Mouse (Mus musculus): ENCODE data around the gene Jam2. TPM values are rescaled to one million over a fixed set of nuclear protein-coding genes. Genes with fewer than 3 reads are reported as not detected.

Jam2 gene
- total RNA-seq, 1 experiment = 225 TPM

DNA sequence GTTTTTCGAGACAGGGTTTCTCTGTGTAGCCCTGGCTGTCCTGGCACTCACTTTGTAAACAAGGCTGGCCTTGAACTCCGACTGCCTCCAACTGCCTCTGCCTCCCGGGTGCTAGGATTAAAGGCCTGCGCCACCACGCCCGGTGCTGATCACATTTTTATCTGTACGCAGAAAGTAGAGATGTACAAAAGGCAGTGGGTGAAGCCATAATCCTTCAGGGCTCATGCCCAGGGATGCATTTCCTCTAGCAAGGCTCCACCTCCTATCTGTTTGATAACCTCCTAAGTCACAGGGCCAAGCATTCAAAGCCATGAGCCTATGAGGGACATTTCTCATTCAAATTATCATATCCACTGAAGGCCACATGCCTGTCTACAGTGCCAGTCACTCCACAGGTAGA lies 34.0 kb downstream of the Jam2 start:
- Histone ChIP-seq H3K36me3 (ENCODE audit: control insufficient read depth, insufficient read depth, low read length, poor library complexity, severe bottlenecking) (peaks cover 16% of the 10 kb centered on the region), H3K9me3 (ENCODE audit: control insufficient read depth, insufficient read depth, low read depth, low read length) (no peaks in the 10 kb centered on the region), H3K4me3 (ENCODE audit: insufficient read depth in 1 of 2, low read depth in 1 of 2, low read length in 2 of 2, poor library complexity in 1 of 2, severe bottlenecking in 1 of 2) (no peak overlapping the region), H3K4me1 (ENCODE audit: control insufficient read depth in 2 of 2, insufficient read depth in 2 of 2, low read length in 2 of 2, poor library complexity in 1 of 2) (no peaks in the 10 kb centered on the region), H3K27ac (ENCODE audit: insufficient read depth, low read depth, low read length, poor library complexity, severe bottlenecking) (no peak overlapping the region), H3K9ac (ENCODE audit: insufficient read depth, low read depth, low read length, poor library complexity, severe bottlenecking) (no peak overlapping the region)
- DNase-seq (ENCODE audit: low read depth, low spot score) = no peak
- in situ Hi-C loops (cut with MboI; ENCODE audit: low sequenced_read_pairs in 2 of 2, unreplicated experiment in 2 of 2) = no loop called here
- no peak for TF ChIP-seq CHD2 (IDR thresholded peaks at IDR 0.05; ENCODE audit: low read depth, low read length)
- TF ChIP-seq ZC3H11A (IDR thresholded peaks at IDR 0.05; ENCODE audit: borderline replicate concordance, low read depth, low read length) = no peak
- TF ChIP-seq ZNF384 (IDR thresholded peaks at IDR 0.05; ENCODE audit: low read depth, low read length) = no peak
- TF ChIP-seq MAFK (IDR thresholded peaks at IDR 0.05; ENCODE audit: insufficient read depth, low read depth, low read length) = no peak
- TF ChIP-seq HCFC1 (IDR thresholded peaks at IDR 0.05; ENCODE audit: borderline replicate concordance, insufficient read depth, low read length) = no peak

GRCm38 (mm10) chr16:84810254-84810653 lies 36.3 kb downstream of the Jam2 start:
- TF ChIP-seq MAFK (IDR thresholded peaks at IDR 0.05; ENCODE audit: insufficient read depth, low read depth, low read length) (no peak), CHD2 (IDR thresholded peaks at IDR 0.05; ENCODE audit: low read depth, low read length) (no peak), ZNF384 (IDR thresholded peaks at IDR 0.05; ENCODE audit: low read depth, low read length) (no peak), ZC3H11A (IDR thresholded peaks at IDR 0.05; ENCODE audit: borderline replicate concordance, low read depth, low read length) (no peak), HCFC1 (IDR thresholded peaks at IDR 0.05; ENCODE audit: borderline replicate concordance, insufficient read depth, low read length) (no peak)
- in situ Hi-C loops (cut with MboI; ENCODE audit: low sequenced_read_pairs in 2 of 2, unreplicated experiment in 2 of 2) = no loop called here
- DNase-seq (ENCODE audit: low read depth, low spot score) = no peak
- Histone ChIP-seq H3K9me3 (ENCODE audit: control insufficient read depth, insufficient read depth, low read depth, low read length) (no peaks in the 10 kb centered on the region), H3K27ac (ENCODE audit: insufficient read depth, low read depth, low read length, poor library complexity, severe bottlenecking) (no peak overlapping the region), H3K4me3 (ENCODE audit: insufficient read depth in 1 of 2, low read depth in 1 of 2, low read length in 2 of 2, poor library complexity in 1 of 2, severe bottlenecking in 1 of 2) (no peak overlapping the region), H3K4me1 (ENCODE audit: control insufficient read depth in 2 of 2, insufficient read depth in 2 of 2, low read length in 2 of 2, poor library complexity in 1 of 2) (no peaks in the 10 kb centered on the region), H3K36me3 (ENCODE audit: control insufficient read depth, insufficient read depth, low read length, poor library complexity, severe bottlenecking) (peaks cover 16% of the 10 kb centered on the region), H3K9ac (ENCODE audit: insufficient read depth, low read depth, low read length, poor library complexity, severe bottlenecking) (no peak overlapping the region)

- Histone ChIP-seq H3K9me3 (ENCODE audit: control insufficient read depth, insufficient read depth, low read depth, low read length) (no peaks in the 10 kb centered on the region), H3K27ac (ENCODE audit: insufficient read depth, low read depth, low read length, poor library complexity, severe bottlenecking) (no peak overlapping the region), H3K9ac (ENCODE audit: insufficient read depth, low read depth, low read length, poor library complexity, severe bottlenecking) (no peak overlapping the region), H3K36me3 (ENCODE audit: control insufficient read depth, insufficient read depth, low read length, poor library complexity, severe bottlenecking) (peaks cover 12% of the 10 kb centered on the region), H3K4me3 (ENCODE audit: insufficient read depth in 1 of 2, low read depth in 1 of 2, low read length in 2 of 2, poor library complexity in 1 of 2, severe bottlenecking in 1 of 2) (no peak overlapping the region), H3K4me1 (ENCODE audit: control insufficient read depth in 2 of 2, insufficient read depth in 2 of 2, low read length in 2 of 2, poor library complexity in 1 of 2) (no peaks in the 10 kb centered on the region)
- DNase-seq (ENCODE audit: low read depth, low spot score) = no peak
- in situ Hi-C loops (cut with MboI; ENCODE audit: low sequenced_read_pairs in 2 of 2, unreplicated experiment in 2 of 2) = no loop called here
- TF ChIP-seq ZC3H11A (IDR thresholded peaks at IDR 0.05; ENCODE audit: borderline replicate concordance, low read depth, low read length) = no peak
- TF ChIP-seq MAFK (IDR thresholded peaks at IDR 0.05; ENCODE audit: insufficient read depth, low read depth, low read length) = no peak
- no peak for TF ChIP-seq CHD2 (IDR thresholded peaks at IDR 0.05; ENCODE audit: low read depth, low read length)
- no peak for TF ChIP-seq ZNF384 (IDR thresholded peaks at IDR 0.05; ENCODE audit: low read depth, low read length)
- TF ChIP-seq HCFC1 (IDR thresholded peaks at IDR 0.05; ENCODE audit: borderline replicate concordance, insufficient read depth, low read length) = no peak
These were observed 39.9 kb downstream of the Jam2 start for GRCm38 (mm10) chr16:84813852-84814251.

GRCm38 (mm10) chr16:84814511-84814910 lies 40.6 kb downstream of the Jam2 start:
- TF ChIP-seq CHD2 (IDR thresholded peaks at IDR 0.05; ENCODE audit: low read depth, low read length) (no peak), ZNF384 (IDR thresholded peaks at IDR 0.05; ENCODE audit: low read depth, low read length) (no peak), HCFC1 (IDR thresholded peaks at IDR 0.05; ENCODE audit: borderline replicate concordance, insufficient read depth, low read length) (no peak), ZC3H11A (IDR thresholded peaks at IDR 0.05; ENCODE audit: borderline replicate concordance, low read depth, low read length) (no peak), MAFK (IDR thresholded peaks at IDR 0.05; ENCODE audit: insufficient read depth, low read depth, low read length) (no peak)
- no peaks in the 10 kb centered on the region for H3K9me3 ChIP-seq (ENCODE audit: control insufficient read depth, insufficient read depth, low read depth, low read length)
- no peak overlapping the region for H3K27ac ChIP-seq (ENCODE audit: insufficient read depth, low read depth, low read length, poor library complexity, severe bottlenecking)
- no peak overlapping the region for H3K9ac ChIP-seq (ENCODE audit: insufficient read depth, low read depth, low read length, poor library complexity, severe bottlenecking)
- no peak overlapping the region for H3K4me3 ChIP-seq (ENCODE audit: insufficient read depth in 1 of 2, low read depth in 1 of 2, low read length in 2 of 2, poor library complexity in 1 of 2, severe bottlenecking in 1 of 2)
- DNase-seq (ENCODE audit: low read depth, low spot score) = no peak
- H3K36me3 ChIP-seq (ENCODE audit: control insufficient read depth, insufficient read depth, low read length, poor library complexity, severe bottlenecking) = peaks cover 8% of the 10 kb centered on the region
- in situ Hi-C loops (cut with MboI; ENCODE audit: low sequenced_read_pairs in 2 of 2, unreplicated experiment in 2 of 2) = no loop called here
- no peaks in the 10 kb centered on the region for H3K4me1 ChIP-seq (ENCODE audit: control insufficient read depth in 2 of 2, insufficient read depth in 2 of 2, low read length in 2 of 2, poor library complexity in 1 of 2)

GRCm38 (mm10) chr16:84817423-84817822 lies 43.5 kb downstream of the Jam2 start:
- TF ChIP-seq HCFC1 (IDR thresholded peaks at IDR 0.05; ENCODE audit: borderline replicate concordance, insufficient read depth, low read length) (no peak), MAFK (IDR thresholded peaks at IDR 0.05; ENCODE audit: insufficient read depth, low read depth, low read length) (no peak), CHD2 (IDR thresholded peaks at IDR 0.05; ENCODE audit: low read depth, low read length) (no peak), ZC3H11A (IDR thresholded peaks at IDR 0.05; ENCODE audit: borderline replicate concordance, low read depth, low read length) (no peak), ZNF384 (IDR thresholded peaks at IDR 0.05; ENCODE audit: low read depth, low read length) (no peak)
- Histone ChIP-seq H3K27ac (ENCODE audit: insufficient read depth, low read depth, low read length, poor library complexity, severe bottlenecking) (no peak overlapping the region), H3K9ac (ENCODE audit: insufficient read depth, low read depth, low read length, poor library complexity, severe bottlenecking) (no peak overlapping the region), H3K9me3 (ENCODE audit: control insufficient read depth, insufficient read depth, low read depth, low read length) (no peaks in the 10 kb centered on the region), H3K4me1 (ENCODE audit: control insufficient read depth in 2 of 2, insufficient read depth in 2 of 2, low read length in 2 of 2, poor library complexity in 1 of 2) (no peaks in the 10 kb centered on the region), H3K36me3 (ENCODE audit: control insufficient read depth, insufficient read depth, low read length, poor library complexity, severe bottlenecking) (peaks cover 10% of the 10 kb centered on the region), H3K4me3 (ENCODE audit: insufficient read depth in 1 of 2, low read depth in 1 of 2, low read length in 2 of 2, poor library complexity in 1 of 2, severe bottlenecking in 1 of 2) (no peak overlapping the region)
- no peak for DNase-seq (ENCODE audit: low read depth, low spot score)
- in situ Hi-C loops (cut with MboI; ENCODE audit: low sequenced_read_pairs in 2 of 2, unreplicated experiment in 2 of 2) = no loop called here
